Mouse (Mus musculus): ENCODE results near the gene Pnck.

DNA sequence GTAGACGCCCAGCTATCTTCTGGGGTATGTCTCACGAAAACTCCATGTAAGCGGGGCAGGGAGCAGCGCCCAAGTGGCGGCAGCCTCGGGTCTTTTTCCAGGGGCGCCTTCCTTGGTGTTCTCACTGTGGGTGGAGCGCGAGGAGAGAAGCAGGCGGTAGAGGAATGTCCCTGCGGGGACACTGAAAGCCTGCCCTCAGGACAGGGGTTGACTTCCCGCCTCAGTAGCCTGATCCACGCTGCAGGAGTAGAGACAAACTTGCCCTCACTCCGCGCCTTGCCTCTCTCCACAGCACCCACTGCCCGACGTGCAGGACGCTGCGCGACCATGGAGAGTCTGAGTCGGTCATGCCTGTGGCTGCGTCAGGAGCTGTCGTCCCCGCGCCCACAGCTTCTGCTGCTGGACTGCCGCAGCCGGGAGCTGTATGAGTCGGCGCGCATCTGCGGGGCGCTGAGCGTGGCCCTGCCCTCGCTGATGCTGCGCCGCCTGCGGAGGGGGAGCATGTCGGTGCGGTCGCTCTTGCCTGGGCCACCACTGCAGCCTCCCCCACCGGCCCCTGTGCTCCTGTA, 19.9 kb downstream of the Pnck start:
- no peak for TF ChIP-seq CTCF (IDR thresholded peaks at IDR 0.05; ENCODE audit: low read depth, low read length)
- no peak for TF ChIP-seq POLR2A (IDR thresholded peaks at IDR 0.05; ENCODE audit: extremely low read depth, insufficient read depth, low read length)

Data from liver, adult 2 months (tissue).